Mouse (Mus musculus): ENCODE data around the gene Tpbgl.

Gene Tpbgl

DNA sequence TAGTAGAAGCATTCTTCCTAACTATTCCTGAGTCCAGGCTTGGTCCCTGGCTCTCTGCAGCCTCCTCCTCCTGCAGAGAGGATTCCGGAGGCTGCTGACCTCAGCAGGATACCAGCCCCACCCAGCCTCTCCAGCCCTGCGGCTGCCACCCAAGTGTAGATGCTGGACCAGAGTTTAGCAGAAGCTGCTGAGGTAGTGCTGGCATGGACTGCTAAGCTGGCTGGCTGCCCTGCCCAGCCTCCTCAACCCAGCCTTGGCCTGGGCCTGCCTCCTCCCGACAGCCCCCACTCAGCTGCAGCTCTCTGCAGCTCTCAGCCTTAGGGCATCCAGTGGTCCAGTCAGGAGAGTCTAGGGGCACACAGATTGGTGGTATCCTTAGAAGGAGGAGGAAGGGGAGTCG is 14.3 kb upstream of the Tpbgl start:
- no peak for DNase-seq (ENCODE audit: low spot score)

DNA sequence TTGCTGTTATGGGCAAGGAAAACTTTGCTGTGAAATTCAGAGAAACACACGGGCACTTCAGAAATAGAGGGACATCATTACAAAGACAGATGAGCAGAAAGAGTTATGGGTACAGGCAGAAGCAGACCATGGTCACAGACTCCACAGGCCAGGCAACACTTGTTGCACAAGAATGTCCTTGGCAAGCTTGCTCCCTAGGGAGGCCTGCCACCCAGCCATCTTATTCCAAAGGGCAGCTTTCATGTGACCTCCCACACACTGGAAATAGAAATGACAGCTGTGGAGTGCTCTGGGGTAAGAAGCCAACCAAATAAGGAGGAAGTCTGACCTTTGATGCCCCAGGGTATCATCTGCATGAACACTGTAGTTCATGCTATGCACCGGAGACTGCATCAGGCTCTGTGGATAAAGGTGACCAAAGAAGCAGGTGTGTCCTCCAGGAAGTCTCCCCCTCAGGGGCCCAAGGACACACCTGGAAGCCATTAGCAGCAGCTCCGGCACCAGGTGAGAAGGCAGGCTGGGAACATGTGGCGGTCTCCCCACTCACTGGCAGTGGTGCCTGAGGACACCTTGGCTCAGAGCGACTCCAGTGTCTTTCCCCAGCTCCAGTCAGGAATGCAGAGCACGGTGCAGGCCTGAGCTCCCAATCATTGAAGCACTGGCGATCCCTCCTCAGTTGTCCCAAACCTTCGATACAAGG is 7.2 kb upstream of the Tpbgl start:
- DNase-seq (ENCODE audit: low spot score), result no peak

DNA sequence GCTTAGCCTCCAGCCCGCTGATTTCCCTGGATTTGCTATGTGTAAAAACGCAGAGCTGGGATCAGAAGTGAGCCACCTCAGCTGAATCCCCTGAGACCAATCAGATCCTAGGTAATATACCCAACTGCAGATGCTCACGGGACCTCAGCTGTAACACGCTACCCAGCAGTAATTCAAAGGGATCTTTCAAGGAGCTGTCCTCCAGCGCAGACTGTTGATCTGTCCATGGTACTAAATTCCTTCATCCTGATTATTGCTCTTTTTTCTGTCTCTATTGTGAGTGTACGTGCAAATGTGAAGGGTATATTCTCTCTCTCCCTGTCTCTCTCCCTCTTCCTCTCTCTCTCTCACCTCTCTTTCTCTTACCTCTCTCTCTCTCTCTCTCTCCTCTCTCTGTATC is 5.4 kb upstream of the Tpbgl start:
- DNase-seq (ENCODE audit: low spot score), result no peak

DNA sequence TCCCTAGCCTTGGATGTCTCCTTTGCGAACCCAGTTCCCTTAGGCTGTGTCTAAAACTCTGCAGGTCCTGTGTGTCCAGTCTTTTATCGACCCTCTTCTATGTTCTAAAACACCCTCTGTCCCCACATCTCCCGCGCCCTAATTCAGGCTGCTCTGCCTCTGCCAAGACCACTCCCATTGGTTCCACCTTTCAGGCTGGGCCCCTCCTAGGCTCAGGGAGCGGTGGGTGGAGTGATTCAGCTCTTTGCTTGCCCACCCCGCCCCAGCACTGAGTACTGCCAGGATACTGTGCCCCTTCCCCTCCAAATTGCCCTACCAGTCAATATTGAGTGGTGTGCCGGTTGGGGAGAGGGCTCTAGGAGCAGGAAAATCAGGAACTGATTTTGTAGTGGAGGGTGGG is 463 bp upstream of the Tpbgl start:
- no peak for DNase-seq (ENCODE audit: low spot score)

DNA sequence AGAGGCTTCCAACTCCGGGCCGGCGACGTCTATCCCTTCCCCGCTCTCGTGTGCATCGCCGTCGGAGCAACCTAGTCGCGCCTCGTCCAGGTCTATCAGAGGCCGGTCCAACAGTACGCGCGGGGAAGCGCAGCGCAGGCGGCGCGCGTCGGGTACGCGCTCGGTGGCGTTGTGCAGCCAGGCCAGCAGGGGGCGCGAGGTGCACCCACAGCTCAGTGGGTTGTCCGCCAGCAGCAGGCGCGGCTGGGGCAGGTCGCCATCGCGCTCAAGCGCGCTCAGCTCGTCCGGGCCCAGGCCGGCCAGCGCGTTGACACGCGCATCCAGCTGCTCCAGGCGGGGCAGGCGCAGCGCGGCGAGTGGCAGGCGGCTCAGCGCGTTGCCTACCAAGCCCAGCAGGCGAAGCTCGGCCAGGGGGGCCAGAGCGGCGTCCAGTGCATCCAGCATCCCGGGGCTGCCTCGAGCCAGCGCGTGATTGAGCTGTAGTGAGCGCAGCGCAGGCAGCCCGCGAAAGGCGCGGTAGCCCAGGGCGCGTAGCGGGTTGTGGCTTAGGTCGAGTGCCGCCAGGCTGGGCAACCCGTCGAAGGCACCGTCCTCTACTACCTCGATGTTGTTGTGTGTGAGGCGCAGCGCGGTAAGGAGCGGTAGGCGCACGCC is 1.1 kb downstream of the Tpbgl start:
- peak; percentile 77 for DNase-seq (ENCODE audit: low spot score)

DNA sequence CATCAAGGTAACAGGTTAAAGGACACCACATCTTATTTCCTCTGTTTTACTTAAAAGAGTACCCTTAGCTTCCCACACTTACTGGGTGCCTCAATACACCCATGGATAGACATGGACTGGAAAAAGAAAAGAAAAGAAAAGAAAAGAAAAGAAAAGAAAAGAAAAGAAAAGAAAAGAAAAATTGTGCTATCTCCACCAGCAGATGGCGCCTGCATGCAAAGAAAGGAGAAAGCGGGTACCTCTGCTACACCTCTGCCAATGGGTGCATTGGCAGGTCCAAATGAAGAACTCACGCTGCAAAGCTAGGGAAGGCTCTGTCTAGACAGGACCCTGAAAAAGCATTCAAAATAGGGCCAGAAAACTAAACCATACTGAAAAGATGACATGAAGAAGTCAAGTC is 8.0 kb downstream of the Tpbgl start:
- no peak for DNase-seq (ENCODE audit: low spot score)

DNA sequence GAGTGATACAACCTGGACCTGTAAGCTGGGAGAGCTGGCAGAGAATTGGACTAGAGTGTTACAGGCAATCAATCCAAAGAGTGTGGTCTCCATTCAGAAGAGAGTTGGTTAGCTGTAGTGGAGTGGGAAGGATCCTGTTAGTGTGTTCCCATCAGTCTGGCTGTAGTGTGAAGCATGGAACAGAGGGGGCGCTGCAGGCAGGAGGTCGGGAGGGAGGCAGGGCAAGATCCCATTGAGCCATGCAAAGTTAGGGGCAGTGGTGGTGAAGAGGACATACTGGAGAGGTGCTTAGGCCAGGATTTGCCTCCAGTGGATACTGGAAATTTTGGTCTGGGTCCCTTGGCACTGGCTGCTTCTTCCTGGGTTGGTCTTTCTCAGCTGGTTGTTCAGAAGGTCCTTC is 8.6 kb downstream of the Tpbgl start:
- no peak for DNase-seq (ENCODE audit: low spot score)

DNA sequence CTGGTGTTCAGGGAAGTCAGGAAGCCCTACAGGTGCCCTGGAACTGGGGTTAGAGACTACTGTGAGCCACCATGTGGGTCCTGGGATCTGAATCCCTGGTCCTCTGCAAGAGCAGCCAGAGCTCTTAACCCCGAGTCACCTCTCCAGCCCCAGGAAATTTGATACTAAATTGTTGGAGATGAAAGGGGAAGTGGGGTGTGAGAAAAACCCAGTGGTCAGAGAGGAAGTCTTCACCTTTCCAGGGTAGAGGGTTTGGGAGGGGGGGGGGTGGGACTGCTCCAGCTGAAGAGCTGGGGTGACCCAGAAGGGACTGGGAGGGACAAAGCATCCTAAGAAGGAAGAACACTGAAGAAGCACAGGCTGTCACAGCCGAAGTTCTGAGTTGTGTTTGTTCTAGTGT is 19.3 kb downstream of the Tpbgl start:
- no peak for DNase-seq (ENCODE audit: low spot score)

DNA sequence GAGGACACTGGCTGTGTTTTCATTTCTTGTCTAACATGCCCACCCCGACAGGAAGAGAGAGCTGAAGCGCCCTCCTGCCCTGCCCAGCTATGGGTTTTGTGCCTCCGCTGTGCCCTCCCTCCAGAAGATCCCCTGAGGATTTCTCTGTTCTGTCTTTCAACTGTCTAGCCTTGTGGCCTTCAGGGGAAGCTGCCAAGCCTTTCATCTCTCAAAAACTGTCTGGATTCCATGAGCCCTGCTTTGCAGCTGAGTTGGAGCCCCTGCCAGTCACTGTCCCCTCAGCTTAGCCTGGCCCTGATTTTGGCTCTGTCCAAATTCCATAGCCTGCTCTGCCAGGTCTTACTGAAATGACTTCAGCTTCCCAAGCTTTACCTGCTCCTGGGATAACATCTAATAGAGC is 20.1 kb downstream of the Tpbgl start:
- DNase-seq (ENCODE audit: low spot score), result no peak

DNA sequence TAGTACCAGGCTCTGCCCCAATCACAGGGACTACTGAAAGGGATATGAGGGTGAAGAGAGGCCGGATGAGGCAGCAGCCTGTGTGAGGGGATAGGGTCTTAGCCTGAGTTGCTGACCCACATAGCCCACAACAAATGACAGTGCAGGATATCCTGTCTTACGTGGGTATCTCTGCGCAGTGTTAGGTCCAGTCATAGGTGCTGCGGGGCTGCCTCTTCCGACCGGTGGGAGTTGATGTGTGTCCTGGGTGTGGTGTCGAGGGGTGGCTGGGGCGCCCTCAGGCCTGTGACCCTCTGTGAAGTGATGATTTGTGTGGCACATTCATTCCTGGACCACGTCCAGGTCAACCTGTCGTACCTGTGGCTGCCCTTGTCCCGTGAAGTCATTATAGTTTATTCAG is 20.6 kb downstream of the Tpbgl start:
- no peak for DNase-seq (ENCODE audit: low spot score)

DNA sequence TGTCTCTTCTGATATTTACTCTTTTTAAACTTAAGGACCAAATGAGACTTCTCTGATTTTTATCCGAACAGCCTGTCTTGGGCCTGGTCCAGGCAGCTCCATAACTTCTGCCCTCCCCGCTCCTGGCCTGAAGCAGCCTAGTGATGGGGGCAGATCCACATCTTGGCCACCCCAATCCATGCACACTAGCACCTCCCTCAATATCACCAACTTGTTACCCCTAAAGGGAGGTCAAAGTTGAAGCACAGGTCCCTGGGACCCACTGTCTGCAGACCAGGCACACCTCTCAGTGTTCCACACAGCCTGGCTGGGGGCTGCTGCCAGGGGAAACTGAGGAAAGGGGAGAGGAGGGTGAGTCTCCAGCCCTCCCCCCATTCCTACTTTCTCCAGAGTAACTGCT is 21.8 kb downstream of the Tpbgl start:
- DNase-seq (ENCODE audit: low spot score), result no peak

DNA sequence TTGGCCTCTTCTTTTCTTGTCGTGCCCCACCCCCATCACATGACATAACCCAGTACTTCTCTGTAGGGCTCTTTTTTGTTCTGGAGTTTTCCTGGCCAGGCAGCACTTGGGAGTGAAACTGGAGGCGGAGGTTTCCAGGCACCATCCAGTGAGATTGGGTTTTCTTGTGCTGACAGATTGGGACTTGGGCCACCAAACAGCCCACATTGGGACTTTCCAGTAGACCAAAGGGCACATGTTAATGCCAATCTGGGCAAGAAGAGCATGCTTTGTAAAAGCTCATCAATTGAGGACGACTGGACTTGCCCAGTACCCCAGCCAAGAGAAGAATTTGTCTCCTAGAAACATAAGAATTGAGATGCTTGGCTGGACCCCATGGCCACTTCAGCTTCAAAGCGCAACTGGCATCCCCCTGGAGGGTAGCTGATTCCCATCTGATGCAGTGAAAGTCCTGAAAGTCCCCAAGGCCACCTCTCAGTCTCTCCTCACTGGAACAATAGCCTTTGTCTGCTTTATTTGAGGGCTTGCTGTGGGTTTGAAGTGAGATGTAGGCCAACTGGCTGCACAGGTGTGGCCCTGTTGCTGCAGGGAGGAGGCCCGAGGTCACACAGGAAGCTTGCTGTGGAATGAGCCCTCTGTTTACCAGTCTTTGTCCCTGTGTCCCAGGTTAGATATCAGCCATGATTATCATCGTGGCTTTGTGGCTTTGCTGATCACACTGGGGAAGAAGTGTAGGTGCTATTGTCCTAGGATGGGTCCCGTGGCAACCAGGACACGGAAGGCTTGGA is 22.8 kb downstream of the Tpbgl start:
- no peak for DNase-seq (ENCODE audit: low spot score)

DNA sequence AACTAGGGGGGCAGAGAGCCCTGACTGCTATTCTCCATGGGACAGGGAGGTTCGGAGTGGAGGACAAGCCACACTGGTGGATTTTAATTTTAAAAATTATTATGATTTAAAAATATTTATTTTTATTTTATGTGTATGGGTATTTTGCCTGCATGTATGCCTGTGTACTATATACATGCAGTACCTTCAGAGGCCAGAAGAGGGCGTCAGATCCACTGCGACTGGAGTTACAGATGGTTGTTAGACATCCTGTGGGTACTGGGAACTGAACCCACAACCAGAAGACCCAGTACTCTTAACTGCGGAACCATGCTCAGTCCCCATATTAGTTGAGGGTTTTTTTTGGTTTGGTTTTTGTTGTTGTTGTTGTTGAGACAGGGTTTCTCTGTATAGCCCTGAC is 28.2 kb downstream of the Tpbgl start:
- DNase-seq (ENCODE audit: low spot score), result no peak

DNA sequence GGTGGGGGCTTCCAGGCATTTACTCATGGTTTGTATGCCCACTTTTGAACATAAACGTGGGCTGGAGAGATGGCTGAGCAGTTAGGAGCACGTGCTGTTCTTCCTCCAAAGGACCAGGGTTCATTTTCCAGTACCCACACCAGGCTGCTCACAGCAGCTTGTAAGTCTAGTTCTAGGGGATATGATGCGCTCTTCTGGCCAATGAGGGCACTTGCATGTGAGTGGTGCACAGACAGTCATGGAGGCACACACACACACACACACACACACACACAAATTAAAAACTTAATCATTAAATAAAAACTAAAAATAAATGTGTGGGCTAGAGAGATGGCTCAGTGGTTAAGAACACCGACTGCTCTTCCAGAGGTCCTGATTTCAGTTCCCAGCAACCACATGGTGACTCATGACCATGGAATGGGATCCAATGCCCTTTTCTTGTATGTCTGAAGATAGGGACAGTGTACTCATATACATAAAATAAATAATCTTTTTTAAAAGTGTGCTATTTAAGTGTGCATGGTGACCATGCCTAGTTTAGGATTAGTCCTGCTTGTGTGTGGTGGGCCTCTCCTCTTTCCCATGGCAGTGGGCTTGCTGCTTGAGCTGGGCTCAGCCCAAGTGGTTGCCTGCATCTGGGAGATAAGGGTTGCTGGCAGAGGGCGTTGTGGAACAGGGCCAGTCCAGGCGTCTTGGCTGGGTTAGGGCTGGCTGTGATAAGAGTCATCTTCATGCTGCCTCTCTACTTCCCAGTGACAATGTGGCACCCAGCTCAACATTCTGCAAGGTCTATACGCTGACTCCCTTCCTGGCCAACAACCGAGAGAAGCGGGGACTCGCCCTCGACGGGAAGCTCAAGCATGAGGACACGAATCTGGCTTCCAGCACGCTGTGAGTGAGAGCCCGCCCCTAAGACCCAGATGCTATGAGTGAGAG is 32.8 kb downstream of the Tpbgl start:
- no peak for DNase-seq (ENCODE audit: low spot score)

DNA sequence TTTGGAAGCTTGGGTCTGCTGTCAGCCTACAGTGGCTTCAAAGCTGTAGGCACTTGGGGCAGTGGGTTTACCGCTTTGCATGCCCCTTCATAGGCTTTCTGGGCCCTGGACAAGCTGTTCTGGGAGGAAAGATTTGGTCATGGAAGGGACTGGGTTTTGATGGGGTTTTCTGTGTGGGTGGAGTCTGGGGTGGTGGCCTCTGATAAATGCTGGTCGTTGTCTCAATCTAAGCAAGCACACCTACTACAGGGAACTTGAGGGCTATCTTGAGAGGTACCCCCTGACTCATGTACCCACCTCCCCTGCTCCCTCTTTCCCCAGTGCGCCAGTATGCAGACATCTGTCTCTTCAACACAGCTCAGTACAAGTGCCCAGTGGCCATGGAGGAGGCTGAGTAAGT is 34.2 kb downstream of the Tpbgl start:
- DNase-seq (ENCODE audit: low spot score), result no peak

DNA sequence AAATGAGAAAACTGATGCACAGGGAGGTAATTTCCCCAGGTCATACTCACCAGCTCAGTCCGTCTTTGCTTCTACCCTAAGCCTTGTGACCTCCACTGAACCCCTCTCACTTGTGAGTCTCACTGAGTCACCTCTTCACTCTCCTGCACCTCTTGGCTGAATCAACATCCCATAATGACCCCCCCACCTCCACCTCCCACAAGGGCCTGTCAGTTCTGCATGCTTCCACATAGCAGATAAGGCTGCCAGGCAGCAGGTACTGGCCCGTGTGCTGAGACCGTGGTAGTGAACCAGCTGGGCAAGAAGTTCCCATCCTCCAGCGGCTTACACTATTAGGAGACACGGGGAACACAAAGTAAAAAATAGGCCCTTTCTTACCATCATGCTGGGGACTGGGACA is 36.3 kb downstream of the Tpbgl start:
- no peak for DNase-seq (ENCODE audit: low spot score)

DNA sequence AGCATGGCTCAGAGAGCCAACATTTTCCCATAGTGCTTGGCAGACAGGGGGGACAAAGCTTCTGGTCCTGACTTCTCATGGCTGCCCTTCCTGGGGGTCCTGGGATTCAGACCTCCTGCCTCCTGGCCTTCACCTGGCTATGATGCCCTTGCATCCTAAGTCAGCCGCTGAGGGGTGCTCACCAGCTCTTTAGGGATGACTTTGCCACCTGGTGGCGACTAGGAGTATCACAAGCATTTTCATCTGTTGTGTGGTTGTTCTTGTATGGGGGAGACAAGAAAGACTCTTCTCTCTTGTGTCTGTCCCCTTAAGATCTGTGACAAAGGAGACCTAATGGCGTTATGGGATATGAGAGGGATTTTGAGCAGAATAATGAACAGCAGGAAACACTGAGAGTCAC is 36.8 kb downstream of the Tpbgl start:
- peak; percentile 49 for DNase-seq (ENCODE audit: low spot score)

DNA sequence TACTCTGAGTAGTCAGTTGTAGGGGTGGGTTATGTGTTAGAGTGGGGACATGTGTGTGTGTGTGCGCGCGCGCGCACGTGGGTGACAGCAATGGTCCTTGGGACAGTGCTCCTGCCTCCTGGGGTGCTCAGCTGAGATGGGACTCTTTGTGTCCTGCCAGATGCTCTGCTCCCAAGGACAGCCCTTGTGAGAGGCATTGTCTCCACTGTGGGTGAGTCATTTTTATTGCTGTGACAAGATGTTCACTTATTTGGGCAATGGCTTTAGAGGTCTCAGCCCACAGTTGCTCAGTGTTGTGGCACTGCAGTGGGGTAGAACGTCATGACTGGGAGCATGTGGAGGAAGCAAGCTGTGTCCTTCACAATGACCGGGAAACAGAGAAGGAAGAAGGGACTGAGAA is 40.9 kb downstream of the Tpbgl start:
- DNase-seq (ENCODE audit: low spot score), result no peak

DNA sequence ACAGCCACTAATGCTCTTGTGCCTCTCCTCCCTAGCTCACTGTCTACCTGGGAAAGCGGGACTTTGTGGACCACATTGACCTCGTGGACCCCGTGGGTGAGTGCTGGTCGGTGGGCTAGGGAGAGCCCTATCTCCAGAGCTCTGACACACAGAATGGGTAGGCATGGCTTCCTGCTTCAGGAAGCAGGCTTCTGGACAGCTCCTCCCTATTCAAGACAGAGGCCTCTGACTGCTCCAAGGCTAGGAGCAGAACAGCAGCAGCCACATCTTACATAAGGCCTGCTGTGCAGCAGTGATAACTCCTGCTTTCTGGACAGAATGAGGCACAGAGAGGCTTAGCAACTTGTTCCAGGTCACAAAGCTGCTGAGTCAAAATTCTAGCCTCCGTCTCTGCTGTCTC is 43.3 kb downstream of the Tpbgl start:
- DNase-seq (ENCODE audit: low spot score), result no peak

DNA sequence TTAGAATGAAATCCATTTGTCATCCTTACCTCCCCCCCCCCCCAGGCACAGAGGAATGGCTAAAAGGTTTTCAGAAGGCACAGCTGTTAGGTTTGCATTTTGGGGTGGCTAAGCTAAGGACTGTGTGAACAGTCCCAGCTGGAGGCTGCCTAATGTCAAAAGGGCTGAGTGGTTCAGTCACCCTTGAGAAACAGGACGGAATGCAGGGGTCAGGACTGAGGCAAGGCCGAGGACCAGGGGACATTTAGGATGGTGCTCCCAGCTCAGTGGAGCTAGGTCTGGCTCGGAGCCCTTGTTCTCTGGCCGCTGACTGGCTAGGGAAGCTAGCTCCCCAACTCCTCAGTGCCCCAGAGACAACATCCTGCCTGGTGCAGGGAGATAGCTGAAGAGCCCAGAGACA is 44.0 kb downstream of the Tpbgl start:
- no peak for DNase-seq (ENCODE audit: low spot score)

DNA sequence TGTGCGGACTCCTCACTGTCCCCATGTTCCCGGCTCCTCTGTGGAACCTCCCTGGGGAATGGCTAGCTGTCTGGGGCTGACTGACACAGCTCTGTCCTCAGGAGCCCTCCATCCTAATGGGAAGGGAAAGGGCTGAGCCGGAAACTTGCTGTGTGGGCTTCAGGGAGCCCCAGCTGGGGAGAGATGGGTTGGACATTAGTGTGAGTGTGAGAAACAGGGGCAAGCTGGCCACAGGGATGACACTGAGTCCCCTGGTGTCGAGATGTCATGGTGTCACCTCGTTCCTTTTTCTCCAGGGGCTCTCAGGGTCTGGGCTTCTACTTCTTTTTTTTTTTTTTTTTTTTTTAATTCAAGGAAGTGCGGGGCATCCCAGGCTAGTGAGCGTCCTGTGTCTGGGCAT is 44.6 kb downstream of the Tpbgl start:
- DNase-seq (ENCODE audit: low spot score), result no peak

DNA sequence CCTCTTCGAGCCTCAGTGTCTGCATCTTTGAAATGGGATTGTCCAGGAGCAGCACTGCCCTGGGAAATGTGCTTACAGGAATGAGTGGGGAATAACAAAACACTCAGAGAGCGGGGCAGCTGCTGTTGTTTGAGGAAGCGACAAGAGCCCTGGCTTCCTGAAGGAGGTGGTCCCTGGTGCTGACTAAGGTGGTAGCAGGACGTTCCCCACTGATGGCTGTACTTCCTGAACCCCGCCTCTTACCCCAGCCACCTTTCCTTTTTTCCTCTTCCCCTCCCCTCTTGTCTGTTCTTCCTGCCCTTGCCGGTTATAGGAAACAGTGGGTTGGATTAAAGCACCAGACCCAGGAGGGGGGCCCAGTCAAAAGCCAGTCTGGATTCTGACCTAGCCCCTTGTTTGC is 46.7 kb downstream of the Tpbgl start:
- no peak for DNase-seq (ENCODE audit: low spot score)
